Mouse (Mus musculus) lung, adult 18-20 months (tissue): Measurements from ENCODE around the gene Eef1a1.
"Not testable (repeated sequence)": the region's sequence is repeated elsewhere in the genome, so short reads cannot be mapped to it uniquely, and the experiment has no call there.

Experiments
- DNase-seq, 2 experiments: peaks; one replicate each; pipeline ENCODE4 v3.0.0; 2022; ENCODE audit warnings: mixed read lengths in 2 of 2

Gene Eef1a1

DNA sequence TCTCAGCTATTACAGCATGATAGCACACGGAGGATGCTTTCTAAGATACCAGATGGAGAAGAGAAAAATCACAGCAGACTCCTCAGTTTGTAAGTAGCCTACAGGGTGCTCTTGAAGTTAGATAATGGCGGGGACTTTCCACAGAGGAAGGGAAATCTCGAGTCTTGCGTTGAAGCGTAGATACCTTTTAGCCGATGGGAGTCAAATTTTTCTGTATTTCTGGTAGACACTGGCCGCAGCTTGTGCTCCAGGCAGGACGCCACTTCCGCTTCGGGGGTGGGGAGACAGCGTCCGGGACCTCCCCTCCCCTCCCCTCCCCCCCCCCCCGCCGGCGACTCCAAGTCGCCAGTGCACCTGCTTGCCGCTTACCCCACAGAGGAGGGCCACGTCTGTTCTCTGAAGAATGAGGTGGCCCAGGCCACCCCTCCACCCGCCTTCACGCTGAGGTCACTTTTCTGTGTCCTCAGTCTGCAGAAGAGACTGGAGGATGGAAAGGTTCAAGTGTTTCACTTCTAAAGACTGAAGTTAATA is at the start of gene Eef1a1:
Eef1a1 (minus strand) TSS at position 262 of the 531 bp plus-strand sequence.
- peak; percentile 71 to 72 for DNase-seq

GRCm38 (mm10) chr9:78538421-78538820 is 49.5 kb upstream of the Eef1a1 start:
- no peak for DNase-seq

DNA sequence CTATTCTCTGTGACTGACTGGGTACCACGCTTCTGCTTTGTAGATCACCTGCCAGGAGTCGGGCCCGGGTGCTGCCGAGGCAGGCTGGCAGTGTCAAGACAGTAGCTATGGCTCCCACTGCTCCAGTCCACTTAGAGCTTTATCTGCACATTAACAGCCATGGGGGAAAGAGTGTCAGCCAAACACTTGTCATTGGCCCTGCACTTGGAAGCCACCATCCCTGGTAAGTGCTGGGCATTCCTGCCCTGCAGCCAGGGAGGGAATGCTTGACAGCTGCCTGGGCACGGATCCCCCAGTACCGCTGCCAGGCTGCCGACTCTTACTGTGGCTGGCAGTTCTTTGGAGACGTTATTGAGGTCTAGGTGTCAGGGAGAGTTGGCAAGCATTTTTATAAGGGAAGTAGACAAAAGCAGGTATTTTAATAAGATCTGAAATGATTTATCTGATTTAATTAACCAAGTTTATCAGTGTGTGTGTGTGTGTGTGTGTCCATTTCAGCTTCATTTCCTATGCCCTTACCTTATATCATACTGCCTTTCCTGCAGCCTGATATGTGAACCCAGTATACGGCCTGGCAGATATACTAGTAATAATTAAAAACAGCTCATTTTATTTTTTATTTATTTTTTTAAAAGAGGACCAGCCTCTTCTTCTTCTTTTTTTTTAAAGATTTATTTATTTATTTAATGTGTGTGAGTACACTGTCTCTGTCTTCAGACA is 48.4 kb upstream of the Eef1a1 start:
- DNase-seq = no peak

- DNase-seq = no peak
Observed at GRCm38 (mm10) chr9:78534606-78535005, 45.7 kb upstream of the Eef1a1 start.

DNA sequence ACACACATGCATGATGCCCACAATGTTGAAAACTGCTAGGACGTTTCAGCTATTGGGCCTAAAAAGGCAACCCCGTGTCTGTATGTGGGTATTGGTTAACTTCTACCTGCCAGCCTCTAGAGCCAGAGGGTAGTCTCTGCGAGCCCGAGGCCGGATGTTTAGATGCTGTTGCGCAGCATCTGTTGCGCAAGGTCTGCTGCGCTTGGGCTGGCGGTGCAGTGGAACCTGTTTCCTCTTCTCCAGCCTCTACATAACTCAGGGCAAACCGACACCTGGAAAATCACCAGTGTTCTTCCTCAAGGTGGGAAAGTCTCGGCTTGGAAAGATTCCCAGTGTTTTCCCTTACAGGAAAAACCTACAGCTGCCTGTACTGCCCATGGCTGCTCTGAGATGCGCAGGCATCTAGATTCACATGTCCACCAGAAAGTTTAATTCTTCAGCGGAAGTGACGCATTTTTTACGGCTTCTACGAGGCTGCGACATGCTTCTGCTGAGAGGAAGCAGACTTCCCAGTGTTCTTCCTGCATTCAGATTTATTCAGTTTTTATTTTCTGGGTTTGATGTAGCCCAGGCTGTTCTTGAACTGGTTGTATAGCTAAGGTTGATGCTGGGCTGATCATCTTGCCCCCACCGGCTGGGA is 44.5 kb upstream of the Eef1a1 start:
- peak; percentile 87 to 90 for DNase-seq

DNA sequence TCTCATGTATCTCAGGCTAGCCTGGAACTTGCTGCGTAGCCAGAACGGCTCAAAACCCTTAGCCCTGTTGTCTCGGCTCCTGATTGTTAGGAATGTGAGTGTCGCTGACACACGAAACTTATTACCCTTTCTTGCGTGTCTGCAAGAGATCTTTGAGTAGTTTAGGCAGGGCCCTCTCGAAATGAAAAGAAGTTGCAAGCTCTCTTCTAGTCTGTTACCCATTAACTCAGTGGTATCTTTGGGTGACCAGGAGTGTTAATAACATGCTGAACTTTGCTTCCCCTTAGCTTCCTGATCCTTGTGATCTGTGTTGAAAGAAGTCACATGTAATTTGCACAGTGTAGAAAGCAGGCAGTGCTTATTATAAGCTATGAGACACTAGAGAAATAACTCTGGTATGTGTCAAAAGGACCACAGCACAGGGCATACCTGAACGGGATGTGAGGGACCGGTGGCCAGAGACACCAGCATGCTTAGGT is 43.4 kb upstream of the Eef1a1 start:
- DNase-seq = peak in 1 of 2 experiments; percentile 53

- no peak for DNase-seq
Observed at GRCm38 (mm10) chr9:78531816-78532215, 42.9 kb upstream of the Eef1a1 start.

DNA sequence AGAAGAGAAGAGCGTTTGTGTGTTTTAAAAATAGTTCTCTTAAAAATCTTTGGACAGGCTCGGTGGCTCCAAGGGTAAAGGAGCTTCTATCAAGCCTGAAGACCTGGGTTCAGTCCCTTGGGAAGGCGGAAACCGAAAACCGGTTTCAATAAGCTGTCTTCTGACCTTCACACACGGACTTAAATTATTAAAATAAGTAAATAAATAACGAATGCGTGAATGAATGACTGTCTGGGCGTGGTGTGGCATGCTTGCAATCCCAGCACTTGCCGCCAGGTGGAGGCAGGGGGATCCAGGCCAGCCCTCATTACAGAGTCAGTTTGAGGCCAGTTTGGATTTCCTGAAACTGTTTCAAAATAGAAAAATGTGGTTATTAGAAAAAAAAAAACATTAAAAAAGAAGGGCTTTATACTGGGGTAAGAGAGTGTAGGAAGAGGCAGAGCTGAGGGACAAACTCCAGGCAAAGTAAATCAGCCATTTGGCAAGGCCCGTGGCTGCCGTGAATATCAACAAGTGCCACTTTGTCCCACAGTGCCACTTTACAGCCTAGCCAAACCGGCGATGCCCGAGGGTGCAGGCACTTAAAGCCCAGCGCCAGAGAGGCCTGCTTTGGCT is 38.9 kb upstream of the Eef1a1 start:
- peak; percentile 79 to 82 for DNase-seq

- DNase-seq = peak; percentile 81 to 89
Observed at GRCm38 (mm10) chr9:78527301-78527761, 38.4 kb upstream of the Eef1a1 start.

DNA sequence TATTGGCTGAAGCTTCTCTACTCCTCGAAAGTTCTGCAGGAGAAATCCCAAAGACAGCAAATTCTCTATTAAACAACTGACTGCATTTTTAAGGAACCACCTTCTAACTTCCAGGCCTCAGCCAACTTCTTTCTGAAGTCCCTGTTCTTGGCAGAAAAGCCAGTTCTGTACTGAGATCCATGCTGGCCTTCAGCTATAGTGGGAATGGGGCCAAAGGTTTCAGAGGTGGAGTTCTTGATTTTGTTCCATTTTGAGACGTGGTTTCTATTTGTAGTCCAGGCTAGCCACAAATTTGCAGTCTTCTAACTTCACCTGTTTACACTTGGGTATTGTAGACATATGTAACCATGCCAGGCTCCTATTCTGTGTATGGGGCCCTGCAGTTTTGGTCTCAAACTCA is 37.3 kb upstream of the Eef1a1 start:
- no peak for DNase-seq

- DNase-seq = no peak
Observed at GRCm38 (mm10) chr9:78525451-78526135, 36.6 kb upstream of the Eef1a1 start.

- peak in 1 of 2 experiments; percentile 44 for DNase-seq
Observed at GRCm38 (mm10) chr9:78521689-78522088, 32.7 kb upstream of the Eef1a1 start.

DNA sequence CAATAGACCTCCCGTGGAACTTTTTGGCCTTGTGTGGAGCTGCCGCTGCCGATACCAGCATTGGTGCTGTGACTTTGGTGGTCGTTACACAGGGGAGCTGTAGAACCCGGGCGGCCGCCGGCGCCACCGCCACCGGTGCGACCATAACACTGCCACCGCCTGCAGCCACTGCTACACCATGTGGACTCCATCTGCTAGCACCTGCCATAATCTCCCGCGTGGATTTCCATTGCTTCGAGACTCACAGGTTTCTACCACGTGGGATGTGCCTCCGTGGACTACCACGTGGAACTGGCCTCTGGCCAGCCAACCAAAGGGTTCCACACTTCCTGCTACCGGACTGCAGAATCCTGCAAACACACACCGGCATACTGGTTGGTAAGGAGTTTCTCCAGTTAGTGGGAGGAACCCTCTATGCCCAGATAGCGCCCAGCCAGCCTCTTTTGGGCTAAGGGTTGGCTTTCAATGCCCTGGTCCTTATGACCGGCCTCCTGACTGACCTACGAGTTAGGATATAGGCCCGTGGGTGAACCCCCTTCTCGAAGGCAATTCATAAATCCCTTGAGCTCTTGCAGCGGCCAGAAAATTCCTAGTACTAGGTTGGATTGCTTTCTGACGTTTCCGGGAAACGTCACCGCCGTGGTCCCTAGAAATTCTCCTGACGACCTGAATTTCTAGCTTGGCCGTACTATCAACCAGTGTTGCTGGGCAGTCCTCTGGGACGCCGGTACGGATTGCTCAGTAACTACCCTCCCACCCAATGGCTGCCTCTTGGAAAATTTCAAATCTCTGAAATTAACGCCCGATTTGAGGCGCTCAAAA is 32.0 kb upstream of the Eef1a1 start:
- DNase-seq = peak; percentile 67 to 85

GRCm38 (mm10) chr9:78520127-78520779 is 31.3 kb upstream of the Eef1a1 start:
- peak in 1 of 2 experiments; percentile 68 for DNase-seq

DNA sequence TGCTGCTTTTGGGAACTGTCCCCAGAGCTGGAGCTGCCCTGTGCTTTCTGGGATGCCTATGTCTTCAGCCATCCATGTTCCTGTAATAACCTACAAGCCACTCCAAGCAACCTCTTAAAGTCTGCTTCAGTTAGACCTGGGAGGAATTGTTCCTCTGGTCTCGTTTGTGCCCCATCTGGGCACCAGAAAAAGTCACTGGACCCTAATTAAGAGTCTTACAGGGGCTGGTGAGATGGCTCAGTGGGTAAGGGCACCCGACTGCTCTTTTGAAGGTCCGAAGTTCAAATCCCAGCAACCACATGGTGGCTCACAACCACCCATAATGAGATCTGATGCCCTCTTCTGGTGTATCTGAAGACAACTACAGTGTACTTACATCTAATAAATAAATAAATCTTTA is 28.3 kb upstream of the Eef1a1 start:
- not testable (repeated sequence) for DNase-seq

GRCm38 (mm10) chr9:78516125-78516524 is 27.2 kb upstream of the Eef1a1 start:
- no peak for DNase-seq

- DNase-seq = no peak
Observed at GRCm38 (mm10) chr9:78514681-78515080, 25.7 kb upstream of the Eef1a1 start.

GRCm38 (mm10) chr9:78513776-78514500 is 25.0 kb upstream of the Eef1a1 start:
- no peak for DNase-seq

- no peak for DNase-seq
Observed at GRCm38 (mm10) chr9:78511705-78512104, 22.8 kb upstream of the Eef1a1 start.

GRCm38 (mm10) chr9:78508106-78508786 is 19.3 kb upstream of the Eef1a1 start:
- no peak for DNase-seq
